Mouse (Mus musculus) Patski (cell line): Measurements from ENCODE around the gene Sarm1. TPM values are rescaled to one million over a fixed set of nuclear protein-coding genes. Genes with fewer than 3 reads are reported as not detected.

ENCODE experiments used
- ATAC-seq: fragments of 100-300 bp; one replicate; pipeline ENCODE4 v1.8.0; 2021
- CTCF ChIA-PET: fragments of 350-600 bp; sonication (Branson Sonifier 250); formaldehyde crosslinking; loops from one replicate; lab custom pipeline; 2022; ENCODE audit warnings: inconsistent platforms; lab: Charles Lee
- POLR2A ChIA-PET: fragments of 350-600 bp; sonication (Branson Sonifier 250); formaldehyde crosslinking; loops from one replicate; lab custom pipeline; 2022; ENCODE audit warnings: antibody characterized with exemption, inconsistent platforms; lab: Charles Lee
- DNase-seq: peaks from one replicate; pipeline ENCODE4 v3.0.0-alpha.2; 2011; ENCODE audit warnings: low read depth, low spot score
- H3K27me3 ChIP-seq: fragments of 371-371 bp; one replicate; pipeline ENCODE4 v1.5.1; 2021
- CTCF ChIP-seq: fragments of 100-300 bp; IDR thresholded peaks from one replicate; pipeline ENCODE4 v1.5.1; 2021
- in situ Hi-C: fragments of 300-500 bp; cut with MboI; formaldehyde crosslinking; loops from 3 replicates; pipeline ENCODE4 v1.11.1; 2018; ENCODE audit warnings: low pct_unique_long_range_greater_than_20kb, mixed read lengths
- polyA plus RNA-seq: library from polyadenylated mRNA; unstranded; gene quantifications from one replicate; pipeline ENCODE4 v1.2.3, GENCODE M21; 2021

The Sarm1 gene
- polyA plus RNA-seq, 1 experiment from 2014 or later, result 1.4 TPM

- H3K27me3 ChIP-seq, result peaks cover 54% of the 10 kb centered on the region
- POLR2A ChIA-PET, result interaction anchor here (0.6 kb wide), 1 partner anchor 12 kb away, joined by 3 read pairs; no protein-coding TSS in a partner anchor
- no peak for ATAC-seq
- no peak for TF ChIP-seq CTCF
- CTCF ChIA-PET, result interaction anchor here (1.1 kb wide), 1 partner anchor 43 kb away, joined by 3 read pairs; no protein-coding TSS in a partner anchor
- DNase-seq, result no peak
- in situ Hi-C loops, result no loop called here
Measured at GRCm38 (mm10) chr11:78495904-78496303, 1.6 kb downstream of the Sarm1 start.

GRCm38 (mm10) chr11:78490781-78491241, 6.7 kb downstream of the Sarm1 start:
- DNase-seq (no peak), ATAC-seq (peak; percentile 34)
- H3K27me3 ChIP-seq, result peaks cover 21% of the 10 kb centered on the region
- in situ Hi-C loops, result no loop called here
- ChIA-PET CTCF (interaction anchor here (1.2 kb wide), 1 partner anchor 74 kb away, joined by 3 read pairs; no protein-coding TSS in a partner anchor), POLR2A (no interaction called here)
- TF ChIP-seq CTCF, result no peak

GRCm38 (mm10) chr11:78488168-78488567, 9.4 kb downstream of the Sarm1 start:
- peaks cover 4% of the 10 kb centered on the region for H3K27me3 ChIP-seq
- ATAC-seq, result no peak
- in situ Hi-C loops, result no loop called here
- TF ChIP-seq CTCF, result peak; percentile 88
- no peak for DNase-seq
- ChIA-PET CTCF (interaction anchor here (1.3 kb wide), 1 partner anchor 23 kb away, joined by 3 read pairs; the partner anchor contains the start of gene Slc46a1), POLR2A (interaction anchor here (1.1 to 1.8 kb wide), 2 partner anchors 10 to 62 kb away, joined by 3 to 6 read pairs; partner anchors contain the start of genes Sarm1 and Tmem97)

- DNase-seq, result no peak
- TF ChIP-seq CTCF, result no peak
- in situ Hi-C loops, result no loop called here
- CTCF ChIA-PET, result interaction anchor here (1.4 kb wide), 1 partner anchor 14 kb away, joined by 5 read pairs; the partner anchor contains the start of gene Sarm1
- POLR2A ChIA-PET, result interaction anchor here (0.6 kb wide), 1 partner anchor 12 kb away, joined by 3 read pairs; no protein-coding TSS in a partner anchor
- ATAC-seq, result no peak
- no peaks in the 10 kb centered on the region for H3K27me3 ChIP-seq
Measured at GRCm38 (mm10) chr11:78483639-78484038, 13.9 kb downstream of the Sarm1 start.

GRCm38 (mm10) chr11:78475289-78475688, 22.3 kb downstream of the Sarm1 start:
- CTCF ChIA-PET, result no interaction called here
- TF ChIP-seq CTCF, result no peak
- no peaks in the 10 kb centered on the region for H3K27me3 ChIP-seq
- DNase-seq, result no peak
- no peak for ATAC-seq
- POLR2A ChIA-PET, result no interaction called here
- in situ Hi-C loops, result no loop called here

- DNase-seq (no peak), ATAC-seq (no peak)
- CTCF ChIA-PET, result no interaction called here
- H3K27me3 ChIP-seq, result no peaks in the 10 kb centered on the region
- TF ChIP-seq CTCF, result no peak
- in situ Hi-C loops, result no loop called here
- POLR2A ChIA-PET, result interaction anchor here (0.6 kb wide), 1 partner anchor 141 kb away, joined by 9 read pairs; no protein-coding TSS in a partner anchor
Measured at GRCm38 (mm10) chr11:78471326-78472103, 26.0 kb downstream of the Sarm1 start.

GRCm38 (mm10) chr11:78467932-78468331, 29.6 kb downstream of the Sarm1 start:
- CTCF ChIA-PET, result interaction anchor here (1.2 kb wide), 1 partner anchor 12 kb away, joined by 3 read pairs; no protein-coding TSS in a partner anchor
- in situ Hi-C loops, result no loop called here
- ATAC-seq (no peak), DNase-seq (no peak)
- H3K27me3 ChIP-seq, result no peaks in the 10 kb centered on the region
- no peak for TF ChIP-seq CTCF
- POLR2A ChIA-PET, result interaction anchor here (0.5 kb wide), 1 partner anchor 10 kb away, joined by 3 read pairs; no protein-coding TSS in a partner anchor

GRCm38 (mm10) chr11:78467515-78467914, 30.0 kb downstream of the Sarm1 start:
- ChIA-PET POLR2A (no interaction called here), CTCF (interaction anchor here (1.2 kb wide), 1 partner anchor 11 kb away, joined by 3 read pairs; no protein-coding TSS in a partner anchor)
- DNase-seq, result no peak
- H3K27me3 ChIP-seq, result no peaks in the 10 kb centered on the region
- in situ Hi-C loops, result no loop called here
- no peak for ATAC-seq
- TF ChIP-seq CTCF, result no peak

- TF ChIP-seq CTCF, result no peak
- ATAC-seq (no peak), DNase-seq (no peak)
- in situ Hi-C loops, result no loop called here
- H3K27me3 ChIP-seq, result no peaks in the 10 kb centered on the region
- CTCF ChIA-PET, result interaction anchor here (1.6 to 1.7 kb wide), 2 partner anchors 10 to 12 kb away, joined by 5 to 8 read pairs; no protein-coding TSS in a partner anchor
- POLR2A ChIA-PET, result interaction anchor here (1.1 to 1.2 kb wide), 3 partner anchors 11 to 37 kb away, joined by 3 to 5 read pairs (median 5); partner anchors contain the start of genes Sarm1 and Sebox
Measured at GRCm38 (mm10) chr11:78466242-78466912, 31.2 kb downstream of the Sarm1 start.
